Mouse (Mus musculus) adrenal gland, adult 8-10 months (tissue): ENCODE results near the gene Nudt8. TPM values are rescaled to one million over a fixed set of nuclear protein-coding genes. Genes with fewer than 3 reads are reported as not detected.
A peak's percentile ranks its signal among the peaks of the same experiment; 100 is the strongest.
"Not testable (repeated sequence)": the region's sequence is repeated elsewhere in the genome, so short reads cannot be mapped to it uniquely, and the experiment has no call there.

ENCODE experiments used
- DNase-seq: peaks from one replicate; pipeline ENCODE4 v3.0.0; 2022
- total RNA-seq, 4 experiments: library from RNA; stranded (reverse); gene quantifications; 2 replicates each; pipeline ENCODE4 v1.2.4; 2022

Gene Nudt8
- total RNA-seq, 4 experiments from 2014 or later: 22.8 to 27.3 (median 24.7) TPM

DNA sequence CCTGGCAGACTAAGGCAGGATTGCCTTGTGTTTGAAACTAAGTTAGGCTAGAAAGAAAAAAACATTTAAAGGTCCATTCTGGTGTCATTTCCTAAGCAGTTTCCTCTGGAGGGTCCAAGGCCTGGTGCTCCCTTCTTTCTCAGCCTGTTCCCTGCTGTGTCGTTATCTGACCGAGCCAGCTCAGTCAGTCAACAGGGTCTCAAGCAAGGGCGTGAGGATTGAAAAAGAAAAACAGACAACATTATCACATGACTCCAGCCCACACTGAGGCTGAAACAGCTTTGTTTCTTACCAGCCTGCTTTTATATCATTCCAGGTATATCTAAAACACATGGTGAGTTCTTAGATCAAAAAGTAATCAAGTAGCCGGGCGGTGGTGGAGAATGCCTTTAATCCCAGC is 15.3 kb downstream of the Nudt8 start:
- DNase-seq: no peak

DNA sequence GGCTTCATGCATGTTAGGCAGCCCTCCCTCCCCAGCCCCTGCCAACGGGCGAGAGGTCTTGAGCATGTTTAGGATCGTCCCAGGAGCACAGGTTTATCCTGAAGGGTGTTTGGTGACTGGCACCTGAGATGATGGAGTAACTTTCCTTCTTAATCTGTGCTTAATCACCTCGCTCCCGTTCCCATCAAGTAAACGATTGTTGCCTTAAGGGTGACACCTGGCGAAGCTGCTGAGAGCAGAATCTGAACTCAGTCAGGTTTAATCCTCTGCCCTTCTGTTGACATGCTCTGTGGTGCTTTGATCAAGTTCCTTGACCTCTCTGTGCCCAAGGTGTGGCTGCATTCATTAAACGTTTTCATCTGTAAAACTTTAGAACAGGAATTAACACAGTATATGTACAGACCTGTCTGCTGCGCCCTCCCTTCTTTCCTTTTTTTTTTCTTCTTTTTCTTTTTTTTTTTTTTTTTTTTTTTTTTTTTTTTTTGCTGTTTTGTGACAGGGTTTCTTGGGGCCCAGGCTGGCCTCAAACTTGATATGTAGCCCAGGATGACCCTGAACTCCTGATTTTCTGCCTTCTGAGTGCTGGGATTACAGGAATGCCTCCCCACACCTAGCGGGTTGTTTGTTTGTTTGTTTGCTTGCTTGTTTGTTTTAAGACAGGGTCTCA is 17.7 kb downstream of the Nudt8 start:
- DNase-seq: no peak

- DNase-seq: peak; percentile 82
Observed at GRCm38 (mm10) chr19:4018743-4019583, 18.6 kb downstream of the Nudt8 start.

GRCm38 (mm10) chr19:4023185-4023584 is 22.8 kb downstream of the Nudt8 start:
- DNase-seq: no peak

GRCm38 (mm10) chr19:4027576-4027975 is 27.2 kb downstream of the Nudt8 start:
- no peak for DNase-seq

GRCm38 (mm10) chr19:4032668-4033067 is 32.3 kb downstream of the Nudt8 start:
- no peak for DNase-seq

- no peak for DNase-seq
Observed at GRCm38 (mm10) chr19:4033298-4033697, 32.9 kb downstream of the Nudt8 start.

DNA sequence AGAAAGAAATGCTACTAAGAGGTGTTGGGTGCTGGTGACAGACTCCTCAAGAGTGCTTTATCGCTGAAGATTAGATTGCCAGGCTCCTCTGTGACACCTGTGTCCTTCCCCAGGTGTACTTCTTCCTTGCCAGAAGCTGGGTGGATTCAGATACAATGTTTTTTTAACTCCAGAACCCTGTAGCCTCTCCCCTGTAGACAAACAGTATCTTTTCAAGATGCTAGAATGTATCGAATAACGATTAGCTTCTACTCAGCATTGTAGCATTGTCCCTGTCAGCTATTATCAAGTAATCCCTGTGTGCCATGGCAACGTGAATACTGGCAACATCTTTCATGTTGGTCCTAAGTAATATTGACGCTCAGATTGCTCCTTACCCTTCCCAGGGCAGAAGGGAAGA is 33.4 kb downstream of the Nudt8 start:
- DNase-seq: no peak

- no peak for DNase-seq
Observed at GRCm38 (mm10) chr19:4036327-4037045, 36.1 kb downstream of the Nudt8 start.

DNA sequence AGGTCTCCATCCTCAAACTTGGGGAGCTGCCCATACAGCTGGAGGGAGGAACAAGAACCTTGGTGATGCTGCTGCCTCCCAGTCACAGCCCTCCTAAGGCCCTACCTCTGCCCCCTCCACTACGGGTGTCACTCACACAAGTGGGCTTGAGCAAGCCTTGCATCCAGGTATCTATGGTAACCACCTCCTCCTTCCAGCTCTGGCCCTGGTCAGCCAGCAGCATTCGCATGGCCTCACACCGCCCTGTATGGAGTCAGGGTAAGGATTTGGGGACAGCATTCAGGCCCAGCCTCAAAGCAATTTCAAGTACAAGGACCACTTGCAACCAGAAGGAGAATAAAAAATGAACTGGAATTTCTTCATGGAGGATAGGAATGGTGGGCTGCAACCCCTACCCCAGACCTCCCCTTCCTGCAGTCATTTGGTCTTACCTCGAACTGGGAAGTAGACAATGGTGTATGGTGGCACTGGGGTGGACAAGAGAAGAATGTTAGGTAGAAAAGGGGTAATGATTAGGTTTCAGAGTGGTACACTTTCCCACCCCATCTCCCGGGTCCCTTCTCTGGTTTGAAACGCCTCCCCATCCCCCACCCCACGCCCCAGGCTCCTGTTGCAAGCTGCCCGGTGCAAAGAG is 36.9 kb downstream of the Nudt8 start:
- DNase-seq: not testable (repeated sequence)

DNA sequence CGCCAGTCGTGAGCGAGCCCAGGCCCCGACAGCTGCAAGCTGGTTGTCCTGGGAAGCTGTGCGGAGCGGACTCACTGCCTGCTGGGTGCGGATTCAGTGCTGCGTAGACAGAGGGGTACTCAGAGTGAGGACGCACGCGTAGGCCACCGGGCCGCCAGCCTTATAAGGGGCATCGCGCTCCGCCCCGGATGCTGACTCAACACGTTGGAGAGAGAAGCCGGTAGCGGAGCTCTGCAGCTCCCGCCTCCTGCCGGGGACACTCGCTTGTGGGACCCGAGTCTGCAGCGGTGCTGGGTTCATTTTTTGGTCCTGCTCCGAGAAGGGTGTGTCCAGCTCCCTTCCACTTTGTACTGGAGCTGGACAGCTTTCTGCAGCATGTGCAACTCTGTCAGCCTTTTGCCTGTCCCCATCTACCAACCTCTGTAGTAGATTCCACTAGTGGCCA is 37.4 kb downstream of the Nudt8 start, which contains the start of gene Gstp1:
Gene Gstp1, minus strand, starts transcription at position 198 of the 445 bp plus-strand sequence.
- peak; percentile 86 for DNase-seq

- not testable (repeated sequence) for DNase-seq
Observed at GRCm38 (mm10) chr19:4040941-4041340, 40.6 kb downstream of the Nudt8 start.

GRCm38 (mm10) chr19:4041500-4041899 is 41.1 kb downstream of the Nudt8 start:
- DNase-seq: not testable (repeated sequence)

DNA sequence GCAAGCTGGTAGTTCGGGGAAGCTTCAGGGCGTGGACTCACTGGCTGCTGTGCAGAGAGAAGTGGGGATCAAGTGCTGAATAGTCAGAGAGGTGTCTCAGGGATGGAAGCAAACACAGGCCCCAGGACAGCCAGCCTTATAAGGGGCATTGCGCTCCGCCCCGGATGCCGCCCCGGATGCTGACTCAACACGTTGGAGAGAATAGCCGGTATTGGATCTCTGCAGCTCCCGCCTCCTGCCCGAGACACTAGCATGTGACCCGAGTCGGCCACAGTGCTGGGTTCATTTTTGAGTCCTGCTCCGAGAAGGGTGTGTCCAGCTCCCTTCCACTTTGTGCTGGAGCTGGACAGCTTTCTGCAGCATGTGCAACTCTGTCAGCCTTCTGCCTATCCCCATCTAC is 41.7 kb downstream of the Nudt8 start:
- no peak for DNase-seq

DNA sequence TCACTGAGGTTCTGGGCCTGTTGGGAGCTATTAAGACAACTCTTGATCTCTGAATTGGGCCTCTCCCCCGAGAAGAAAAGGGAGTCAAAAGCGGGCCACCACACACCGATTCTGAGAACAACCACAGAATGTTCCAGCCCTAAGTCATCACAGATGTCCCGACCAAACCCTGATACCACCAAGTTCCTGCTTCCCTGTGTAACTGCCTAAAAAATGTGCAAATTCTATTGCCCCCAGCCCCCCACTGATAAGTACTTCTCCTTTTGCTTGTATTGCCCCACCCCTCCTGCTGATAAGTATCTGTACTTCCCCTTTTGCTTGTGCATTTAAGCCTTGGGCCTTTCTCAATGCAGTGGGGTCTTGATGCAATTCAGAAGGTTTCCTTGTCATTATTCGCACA is 43.7 kb downstream of the Nudt8 start:
- DNase-seq: not testable (repeated sequence)

DNA sequence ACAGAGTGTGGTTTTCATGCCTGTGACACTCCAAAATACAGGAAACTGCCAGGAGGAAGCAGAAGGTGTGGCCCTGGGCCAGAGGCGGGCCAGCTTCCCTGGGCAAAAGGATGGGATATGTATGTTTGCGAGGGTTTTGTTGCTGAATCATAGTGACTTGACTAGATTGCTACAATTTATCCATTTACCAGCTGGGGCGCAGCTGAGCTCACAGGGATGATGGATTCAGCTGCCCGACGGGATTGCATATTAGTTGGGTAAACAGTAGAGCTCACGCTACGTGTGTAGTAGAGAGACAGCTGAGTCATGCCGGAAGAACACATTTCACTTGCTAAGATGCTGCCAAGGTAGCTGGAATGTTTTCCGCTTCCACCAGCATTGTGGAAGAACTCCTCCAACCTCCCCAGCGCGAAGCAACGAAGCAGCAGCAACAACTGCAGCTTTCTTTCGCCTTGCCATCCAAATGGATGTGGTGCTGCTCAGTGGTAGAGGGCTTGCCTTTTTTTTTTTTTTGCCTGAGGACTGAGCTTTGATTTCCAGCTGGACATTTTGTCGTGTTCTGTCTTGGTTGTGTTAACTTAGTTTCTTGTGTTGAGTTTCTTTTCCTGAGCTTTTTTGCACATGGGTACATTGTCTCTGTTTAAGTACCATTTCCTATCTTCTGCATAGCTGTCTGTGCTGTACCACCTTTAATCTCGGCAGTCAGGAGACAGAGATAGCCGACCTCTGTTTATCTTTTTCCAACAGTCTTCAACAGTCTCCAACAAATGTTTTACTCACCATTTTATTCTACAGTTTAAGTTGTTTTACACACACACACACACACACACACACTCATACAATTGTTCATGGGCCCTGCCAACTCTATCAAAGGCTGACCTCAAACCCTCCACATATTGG is 45.8 kb downstream of the Nudt8 start, which contains the start of gene Gstp2:
Gene Gstp2, minus strand, starts transcription at position 58 of the 900 bp plus-strand sequence.
- peak; percentile 80 for DNase-seq

DNA sequence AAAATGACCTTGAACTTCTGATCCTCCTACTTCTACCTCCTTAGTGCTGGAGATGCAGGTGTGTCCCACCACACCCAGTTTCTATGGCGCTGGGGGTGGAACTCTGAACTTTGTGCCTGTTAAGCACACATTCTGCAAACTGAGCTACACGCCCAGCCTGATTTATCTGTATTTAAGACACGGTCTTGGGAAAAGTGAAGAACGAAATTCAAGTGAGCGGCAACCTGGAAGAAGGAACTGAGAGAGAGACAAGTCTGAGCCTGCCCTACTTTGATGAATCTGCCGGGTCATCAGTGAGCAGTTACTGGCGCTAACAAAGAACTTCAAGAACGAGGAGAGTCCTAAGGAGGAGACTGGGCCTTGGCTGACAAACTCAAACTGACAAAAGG is 46.5 kb downstream of the Nudt8 start:
- DNase-seq: no peak

GRCm38 (mm10) chr19:4047859-4048258 is 47.5 kb downstream of the Nudt8 start:
- DNase-seq: peak; percentile 65

DNA sequence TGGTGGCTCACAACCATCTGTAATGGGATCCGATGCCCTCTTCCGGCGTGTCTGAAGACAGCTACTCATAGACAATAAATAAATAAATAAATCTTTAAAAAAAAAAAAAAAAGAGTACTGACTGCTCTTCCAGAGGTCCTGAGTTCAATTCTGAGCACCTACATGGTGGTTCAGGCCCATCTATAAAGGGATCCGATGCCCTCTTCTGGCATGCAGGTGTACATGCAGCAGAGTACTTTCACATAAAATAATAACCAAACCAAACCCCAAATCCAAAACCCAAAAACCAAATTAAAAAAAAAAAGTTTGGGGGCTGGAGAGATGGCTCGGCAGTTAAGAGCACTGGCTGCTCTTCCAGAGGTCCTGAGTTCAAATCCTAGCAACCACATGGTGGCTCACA is 48.7 kb downstream of the Nudt8 start:
- DNase-seq: not testable (repeated sequence)

DNA sequence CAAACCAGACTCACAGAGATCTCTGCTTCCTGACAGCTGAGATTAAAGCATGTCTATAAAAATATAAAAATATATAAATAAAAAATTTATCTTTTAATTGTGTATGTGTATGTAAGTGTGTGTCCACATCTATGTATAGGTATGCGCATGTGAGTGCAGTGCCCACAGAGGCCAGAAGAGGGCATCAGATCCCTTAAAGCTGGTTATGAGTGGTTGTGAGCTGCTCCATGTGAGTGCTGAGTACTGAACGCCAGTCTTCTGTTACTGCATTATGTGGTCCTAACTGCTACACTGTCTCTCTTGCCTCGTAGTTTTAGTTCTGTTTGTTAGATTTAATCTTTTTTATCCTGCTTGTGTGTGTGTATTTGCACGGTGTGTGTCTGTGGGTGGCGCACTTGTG is 50.6 kb downstream of the Nudt8 start:
- no peak for DNase-seq
